Mouse (Mus musculus): ENCODE results near the gene Smim15. TPM values are rescaled to one million over a fixed set of nuclear protein-coding genes. Genes with fewer than 3 reads are reported as not detected.

Smim15 gene
- total RNA-seq, 2 experiments from 2014 or later, result 39.6 to 40.8 TPM

Other genes with a start within 250 kb of the Smim15 start
- 10 to 100 TPM; 20.3 to 21.4 TPM for gene Ndufaf2, start 114.2 kb downstream of the Smim15 start, total RNA-seq (2021)
- gene Ercc8, start 114.3 kb downstream of the Smim15 start, total RNA-seq (2021), result 10 to 100 TPM; 16.3 to 19.5 TPM
- 1 to 10 TPM; 7.1 to 9.6 TPM for gene Elovl7, start 170.0 kb downstream of the Smim15 start, total RNA-seq (2021)

Measured in left cerebral cortex, postnatal 36 days (tissue).